In the genomic region with DNA sequence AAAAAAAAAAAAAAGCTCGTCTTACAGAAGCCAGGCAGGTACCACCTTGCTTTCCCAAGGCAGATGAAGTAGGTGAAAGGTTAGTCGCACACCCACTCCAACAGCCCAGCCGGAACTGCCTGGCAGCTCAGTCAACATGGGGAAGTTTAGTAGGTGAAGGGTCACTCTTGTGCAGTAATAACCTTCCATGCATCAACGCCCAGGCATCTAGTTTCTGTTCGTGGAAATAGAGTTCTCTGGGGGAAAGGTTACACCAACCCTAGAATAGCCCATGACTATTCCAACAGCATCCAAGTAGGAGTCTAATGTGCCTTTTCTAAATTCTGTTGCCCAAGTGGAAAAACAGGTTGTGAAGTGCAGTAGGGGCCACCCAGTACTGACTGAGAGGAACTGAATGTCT, we compare ENCODE assay signal across 8 mouse cellular contexts. TPM values are rescaled to one million over a fixed set of nuclear protein-coding genes. Genes with fewer than 3 reads are reported as not detected.
A peak's percentile ranks its signal among the peaks of the same experiment; 100 is the strongest.
DNase-seq lines count a peak whose midpoint lies in the region; ATAC-seq lines count a peak whose summit lies in the region.

No protein-coding gene starts in this region.

- DNase-seq in thymus, postnatal 0 days (ENCODE audit: low spot score), result peak; percentile 2
- no peak for DNase-seq in thymus, adult 18-20 months
- peak; percentile 72 for DNase-seq in gastrocnemius, postnatal 25 days
- peak; percentile 75 for DNase-seq in kidney, adult 18-20 months
- peak; percentile 80 to 90 for DNase-seq in lung, adult 18-20 months
- DNase-seq in frontal cortex, postnatal 10 days (ENCODE audit: low spot score in 2 of 2), result no peak
- DNase-seq in right cerebral cortex, postnatal 36 days (ENCODE audit: low spot score in 2 of 2), result no peak

- no peaks in the 10 kb centered on the region for H3K4me1 ChIP-seq in midbrain, embryonic 15.5 days

- no peaks in the 10 kb centered on the region for H3K9me3 ChIP-seq in midbrain, embryonic 15.5 days

- no peak overlapping the region for H3K9ac ChIP-seq in midbrain, embryonic 15.5 days

- no peak overlapping the region for H3K4me2 ChIP-seq in midbrain, embryonic 15.5 days

- no peaks in the 10 kb centered on the region for H3K36me3 ChIP-seq in midbrain, embryonic 15.5 days (replicated peaks)

- no peak overlapping the region for H3K27ac ChIP-seq in midbrain, embryonic 15.5 days

- no peak overlapping the region for H3K4me3 ChIP-seq in midbrain, embryonic 15.5 days

- no peaks in the 10 kb centered on the region for H3K27me3 ChIP-seq in midbrain, embryonic 15.5 days (replicated peaks)

- WGBS in midbrain, embryonic 15.5 days, result 61% methylated on average over 5 of the region's 5 CpGs

- no peak for ATAC-seq in midbrain, embryonic 15.5 days (replicated peaks)

RNA-seq across cellular contexts. Expression of a gene that starts 13.6 kb away (rescaled TPM):
- 0.73 and 0.78 TPM in 2 replicates for polyA plus RNA-seq in thymus, postnatal 0 days (2015; fragmentation: Nextera tagmentation; extraction: Ambion mirVana)
- 1,000 to 10,000 TPM; 1,129 to 1,477 TPM for total RNA-seq in gastrocnemius, postnatal 25 days (2021)
- polyA plus RNA-seq in midbrain, embryonic 15.5 days (2015; fragmentation: Nextera tagmentation; extraction: Ambion mirVana), result 1.1 and 1.7 TPM in 2 replicates

Comparison
In these comparisons a context has a peak if more than half of its experiments do, and no peak if none do; other contexts are left out.
1. DNase-seq: peak in thymus, postnatal 0 days (single experiment), gastrocnemius, postnatal 25 days (single experiment), kidney, adult 18-20 months (single experiment) and lung, adult 18-20 months (2 of 2); none in thymus, adult 18-20 months (0 of 2), frontal cortex, postnatal 10 days (0 of 2) and right cerebral cortex, postnatal 36 days (0 of 2).